Mouse (Mus musculus) frontal cortex, postnatal 36 days (tissue): ENCODE measurements at regions not wholly inside any gene's neighbourhood (a gene's known extent, or its start where the extent isn't known, plus 50 kb on each side); places are given as distances from the start of the nearest gene placed in this dataset.

ENCODE experiments used
- DNase-seq, 2 experiments: peaks; one replicate each; pipeline ENCODE4 v3.0.0; 2022; ENCODE audit warnings: low spot score in 2 of 2

DNA sequence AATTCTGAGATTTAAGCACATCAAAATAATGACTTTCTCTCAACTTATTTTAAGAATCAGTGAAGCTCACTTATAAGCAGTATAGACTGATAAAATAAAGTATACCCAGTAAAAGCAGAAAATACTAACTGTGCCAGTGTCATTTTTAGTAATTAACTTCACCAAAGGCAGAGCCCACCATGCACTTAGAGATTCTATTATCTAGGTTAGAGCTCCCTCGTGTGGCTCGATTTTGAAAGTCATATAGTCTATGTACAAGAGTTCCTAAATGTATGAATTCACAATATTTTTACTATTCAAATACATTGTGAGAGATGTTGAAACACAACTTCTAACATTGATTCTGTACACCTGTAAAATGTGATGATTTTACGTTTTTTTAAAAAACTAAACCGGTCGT is 589.3 kb downstream of the Kcnj3 start:
- peak; percentile 13 to 58 for DNase-seq

DNA sequence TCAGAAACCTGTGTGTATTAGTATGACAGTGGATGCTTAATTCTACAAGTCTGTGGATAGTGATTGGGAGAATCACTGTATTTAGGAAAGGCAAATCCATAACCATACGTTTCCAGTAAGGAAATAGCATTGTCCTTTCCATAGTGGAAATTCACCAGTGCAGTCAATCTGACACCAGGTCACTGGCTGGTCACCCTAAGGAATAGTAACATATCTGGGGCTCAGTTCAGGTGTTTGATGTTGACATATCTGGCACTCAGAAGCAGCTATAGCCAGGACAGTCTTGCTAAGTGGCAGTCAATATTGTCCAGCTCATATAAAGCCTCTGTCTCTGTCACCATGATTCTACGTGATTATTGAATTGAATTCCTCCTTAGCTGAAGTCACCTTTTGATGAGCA is 593.2 kb downstream of the Kcnj3 start:
- no peak for DNase-seq
